Mouse (Mus musculus) adrenal gland, postnatal 25 days (tissue): ENCODE results near the gene Oxsr1. TPM values are rescaled to one million over a fixed set of nuclear protein-coding genes. Genes with fewer than 3 reads are reported as not detected.
A peak's percentile ranks its signal among the peaks of the same experiment; 100 is the strongest.
"Not testable (repeated sequence)": the region's sequence is repeated elsewhere in the genome, so short reads cannot be mapped to it uniquely, and the experiment has no call there.

ENCODE experiments used
- DNase-seq: peaks from one replicate; pipeline ENCODE4 v3.0.0; 2021; ENCODE audit warnings: mixed read lengths
- total RNA-seq: library from RNA; stranded (reverse); gene quantifications from 2 replicates; pipeline ENCODE4 v1.2.3, GENCODE M21; 2021

Oxsr1 gene
- total RNA-seq, 1 experiment from 2014 or later, result 37.5 TPM

DNA sequence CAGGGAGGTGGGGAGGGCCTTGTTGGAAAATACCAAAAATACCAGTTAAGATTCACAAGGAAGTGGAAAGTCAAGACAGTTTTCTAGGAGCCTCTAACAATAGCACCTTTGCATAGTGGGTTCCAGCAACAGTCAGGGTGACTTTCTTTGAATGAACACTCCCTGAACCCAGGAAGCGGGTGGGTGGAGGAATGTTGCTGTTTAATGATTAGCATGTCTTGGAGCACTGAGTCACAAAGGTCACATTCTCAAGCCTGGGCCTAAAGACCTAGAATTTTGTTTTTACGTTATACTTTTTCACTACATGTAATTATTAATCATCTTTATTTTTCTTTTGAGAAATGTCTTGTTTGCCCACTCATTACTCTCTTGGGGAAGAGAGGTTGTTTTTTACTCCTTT is 106.9 kb downstream of the Oxsr1 start:
- not testable (repeated sequence) for DNase-seq

DNA sequence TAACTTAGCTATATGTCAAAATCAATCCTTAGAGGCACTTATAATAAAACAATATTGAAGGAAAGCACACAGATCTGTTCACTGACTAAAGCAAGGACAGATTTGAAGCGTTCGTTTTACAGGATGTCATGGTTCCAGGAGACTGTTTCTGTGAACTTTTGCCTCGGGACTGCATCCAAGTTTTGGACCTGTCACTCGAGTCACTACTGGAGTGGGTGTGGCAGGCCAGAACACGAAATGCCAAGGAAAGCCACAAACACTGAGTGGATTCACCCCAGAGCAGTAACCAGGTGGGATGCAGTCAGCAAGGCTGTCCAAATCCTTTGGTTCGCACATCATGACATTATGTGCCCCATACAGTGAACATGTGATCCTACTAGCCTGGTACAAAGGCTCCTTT is 107.6 kb downstream of the Oxsr1 start:
- no peak for DNase-seq

DNA sequence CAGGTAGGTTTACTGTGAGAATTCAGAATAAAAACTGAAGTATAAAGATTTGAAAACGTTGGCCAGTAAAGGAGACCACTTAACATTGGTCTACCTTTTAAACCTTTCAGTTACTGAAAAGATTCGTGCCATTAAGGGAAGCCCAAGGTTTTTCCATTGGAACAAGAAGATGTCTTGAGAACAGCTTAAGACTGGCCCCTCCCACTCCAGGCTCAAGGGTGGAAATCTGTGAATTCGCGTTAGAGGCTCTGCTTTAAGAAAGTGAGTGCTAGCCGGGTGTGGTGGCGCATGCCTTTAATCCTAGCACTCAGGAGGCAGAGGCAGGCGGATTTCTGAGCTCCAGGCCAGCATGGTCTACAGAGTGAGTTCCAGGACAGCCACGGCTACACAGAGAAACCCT is 109.2 kb downstream of the Oxsr1 start:
- DNase-seq, result no peak

DNA sequence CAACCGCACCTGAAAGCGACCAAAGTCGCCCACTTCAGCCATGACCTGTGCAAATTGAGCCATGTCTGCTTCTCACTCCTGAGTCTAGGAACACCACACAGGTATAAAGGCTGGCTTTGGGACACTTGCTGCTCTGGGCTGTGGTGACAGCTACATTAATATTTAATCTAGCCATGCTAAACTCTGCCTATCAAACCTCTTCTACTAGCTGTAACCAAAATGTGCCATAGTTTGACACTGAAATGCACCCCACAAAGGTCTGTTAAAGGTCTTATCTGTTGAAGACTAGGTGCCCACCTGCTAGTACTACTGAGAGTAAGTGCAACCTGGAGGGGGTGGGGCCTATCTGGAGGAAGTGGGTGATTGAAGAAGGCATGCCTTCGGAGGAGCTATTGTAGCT is 113.2 kb downstream of the Oxsr1 start, which contains the start of gene Slc22a13:
Gene Slc22a13, minus strand, starts transcription at position 101 of the 400 bp plus-strand sequence.
- DNase-seq, result no peak

DNA sequence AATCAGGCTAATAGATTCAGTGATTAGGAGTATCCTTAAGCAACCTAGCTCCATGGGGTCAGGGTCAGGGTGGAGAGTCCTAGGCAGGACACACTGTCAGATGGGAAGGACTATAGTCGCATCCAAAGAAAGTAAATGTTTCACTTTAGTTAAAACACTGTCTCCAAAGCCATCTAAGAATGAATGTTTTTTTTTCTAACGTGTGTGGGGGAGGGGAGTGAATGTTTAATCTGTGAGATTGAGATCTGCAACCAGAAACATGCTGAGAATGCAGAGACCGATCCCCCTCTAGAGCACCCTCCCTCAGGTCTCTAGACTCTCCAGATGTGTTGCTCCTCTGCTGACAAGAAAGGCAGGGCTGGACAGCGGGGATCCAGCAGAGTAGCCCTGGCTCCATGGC is 115.1 kb downstream of the Oxsr1 start:
- no peak for DNase-seq

DNA sequence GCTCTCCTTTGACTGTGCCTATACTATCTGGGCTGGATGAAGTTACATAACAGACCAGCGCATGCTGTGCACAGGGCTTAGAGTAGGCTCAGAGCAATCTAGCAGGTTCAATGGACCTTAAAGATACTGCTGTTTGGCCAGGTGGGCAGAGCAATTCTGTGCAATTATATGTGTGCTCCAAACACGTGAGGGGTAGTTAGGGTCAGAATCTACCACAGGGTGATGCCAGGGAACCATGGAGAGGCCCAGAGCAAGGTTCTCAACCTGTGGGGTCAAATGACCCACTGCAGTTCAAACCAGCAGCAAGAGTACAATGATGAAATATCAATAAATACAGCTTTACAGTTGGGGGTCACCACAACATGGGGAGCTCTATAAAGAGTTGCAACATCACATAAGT is 115.6 kb downstream of the Oxsr1 start:
- no peak for DNase-seq

DNA sequence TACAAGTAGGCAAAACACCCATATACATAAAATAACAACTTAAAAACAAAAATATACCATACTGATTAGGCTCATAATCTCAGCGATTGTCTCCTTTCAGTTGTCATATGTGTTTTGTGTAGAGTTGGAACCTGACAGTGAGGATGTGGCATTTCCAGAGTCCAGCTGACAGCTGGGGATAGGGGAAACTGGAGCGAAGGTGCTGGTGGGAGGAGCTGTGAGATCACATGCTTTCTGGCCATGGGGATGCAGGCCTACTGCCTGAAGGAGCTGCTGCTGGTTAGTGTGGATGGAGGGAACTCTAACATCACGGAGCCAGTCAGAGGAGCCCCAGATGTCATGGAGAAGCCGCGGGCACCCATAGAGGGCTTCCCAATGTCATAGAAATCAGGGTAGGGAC is 116.5 kb downstream of the Oxsr1 start:
- no peak for DNase-seq

DNA sequence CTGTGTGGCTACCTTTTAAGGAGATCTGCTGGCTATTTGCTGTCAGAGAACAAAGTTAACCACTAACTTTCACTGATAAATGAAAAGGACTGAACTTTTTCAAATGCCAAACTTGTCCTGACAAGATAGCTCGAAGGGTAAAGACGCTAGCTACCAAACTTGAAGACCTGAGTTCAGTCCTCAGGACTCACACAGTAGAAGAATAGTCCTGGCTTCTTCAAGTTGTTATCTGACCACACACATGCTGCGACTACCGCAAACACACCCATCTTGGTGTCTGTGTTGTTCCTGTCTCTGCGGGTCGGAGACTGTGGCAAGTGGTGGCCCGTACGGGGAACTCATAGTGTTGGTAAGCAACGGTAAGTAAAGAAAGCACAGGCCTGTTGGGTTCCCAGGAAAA is 118.6 kb downstream of the Oxsr1 start:
- no peak for DNase-seq

DNA sequence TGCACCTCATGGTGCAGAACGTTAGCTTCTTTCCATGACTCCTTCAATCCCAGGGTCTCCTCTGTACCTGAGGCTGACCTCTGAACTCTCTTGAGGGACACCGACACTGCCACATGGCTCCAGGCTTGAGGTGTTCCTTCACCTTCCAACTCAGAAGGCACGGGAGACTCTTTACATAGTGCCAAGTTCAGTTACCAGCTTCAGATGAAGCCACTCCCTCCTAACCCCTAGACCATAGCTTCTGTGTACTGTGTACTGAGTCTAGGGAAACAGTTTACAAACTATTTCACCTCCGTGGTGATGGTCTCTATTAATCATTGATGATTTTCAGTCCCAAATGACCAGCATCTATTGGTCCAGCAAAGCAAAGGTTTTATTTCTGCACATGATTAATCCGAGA is 120.6 kb downstream of the Oxsr1 start:
- no peak for DNase-seq

DNA sequence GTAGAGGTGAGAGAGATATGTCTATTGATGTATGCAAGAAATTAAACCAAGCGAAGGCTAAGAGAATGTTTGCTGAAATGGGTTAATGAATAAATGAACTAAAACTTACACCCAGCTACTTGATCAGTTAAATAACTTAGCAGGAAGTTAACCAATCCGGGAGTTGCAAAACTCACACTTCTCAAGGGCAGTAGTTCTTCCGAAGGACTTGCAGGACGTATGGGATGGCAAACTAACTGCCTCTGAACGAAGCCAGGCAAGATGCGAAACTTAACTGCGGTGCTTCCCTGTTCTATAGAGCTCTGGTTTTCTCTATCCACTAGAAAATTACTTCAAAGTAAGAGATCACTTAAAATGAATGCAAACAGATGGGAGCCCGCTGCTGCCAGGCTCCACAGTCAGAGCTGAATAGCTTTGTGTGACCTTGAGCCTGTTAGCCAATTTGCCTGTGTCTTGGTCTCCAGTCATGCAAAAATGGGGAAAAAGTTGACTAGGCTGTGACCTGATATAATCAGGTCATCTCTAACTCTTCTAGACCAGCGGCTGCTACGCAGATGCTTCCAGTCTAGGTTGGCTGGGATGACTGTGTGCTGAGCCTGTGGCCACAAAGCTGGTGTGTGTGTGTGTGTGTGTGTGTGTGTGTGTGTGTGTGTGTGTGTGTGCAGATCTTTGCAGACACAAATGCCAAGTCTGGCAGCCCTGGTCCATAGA is 122.9 kb downstream of the Oxsr1 start:
- no peak for DNase-seq

DNA sequence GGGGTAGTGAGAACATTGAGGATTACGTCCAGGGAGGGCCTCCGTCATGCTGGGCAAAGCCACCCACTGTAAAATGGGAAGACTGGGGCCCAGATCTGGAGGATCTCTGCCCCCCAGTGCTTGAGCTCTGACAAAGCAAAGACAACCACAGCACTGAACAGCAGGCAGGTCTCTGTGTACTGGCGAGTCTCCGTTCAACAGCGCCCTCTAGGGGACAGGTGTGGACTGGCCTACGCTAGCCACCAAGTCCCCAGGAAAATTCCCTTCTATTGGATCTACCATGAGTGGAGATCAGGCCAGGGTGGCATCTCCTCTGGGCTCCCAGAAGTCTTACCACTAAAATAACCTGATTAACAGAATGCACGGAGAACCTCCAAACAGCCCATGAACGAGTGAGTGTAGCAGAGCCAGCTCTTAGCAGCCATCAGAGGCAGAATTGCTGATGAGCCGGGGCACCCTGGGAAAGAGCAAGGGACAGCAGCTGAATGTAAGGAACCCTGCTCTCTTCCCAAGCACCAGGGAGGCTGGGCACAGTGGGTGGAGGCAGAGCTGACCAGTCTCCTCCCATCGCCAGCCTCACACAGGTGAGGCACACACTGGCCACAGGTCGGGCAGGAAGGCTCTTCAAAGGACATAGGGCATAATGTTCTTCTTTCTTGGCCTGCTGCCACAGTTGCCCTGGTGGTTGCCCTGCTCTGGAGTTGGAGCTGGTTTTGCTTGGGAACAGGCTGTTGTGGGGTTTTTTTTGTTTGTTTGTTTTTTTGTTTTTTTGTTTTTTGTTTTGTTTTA is 129.8 kb downstream of the Oxsr1 start:
- peak; percentile 35 for DNase-seq

Other genes with a start within 250 kb of the Oxsr1 start
- 6.9 and 11.1 TPM in 2 replicates for gene Plcd1, start 228.9 kb downstream of the Oxsr1 start, total RNA-seq
- gene Dlec1, start 219.9 kb downstream of the Oxsr1 start, total RNA-seq, result 1.1 and 3.0 TPM in 2 replicates
- gene Acaa1b, start 165.3 kb downstream of the Oxsr1 start, total RNA-seq, result 10.8 and 12.1 TPM in 2 replicates
- not detected in 2 replicates for gene Gm47289, start 163.3 kb downstream of the Oxsr1 start, total RNA-seq
- not detected in 2 replicates for gene Slc22a13, start 113.3 kb downstream of the Oxsr1 start, total RNA-seq
- gene Acaa1a, start 17.2 kb upstream of the Oxsr1 start, total RNA-seq, result 99.0 and 138 TPM in 2 replicates
- gene Myd88, start 19.0 kb upstream of the Oxsr1 start, total RNA-seq, result 23.7 and 32.1 TPM in 2 replicates
- 1.3 and 2.6 TPM in 2 replicates for gene Xylb, start 35.0 kb upstream of the Oxsr1 start, total RNA-seq
- gene Slc22a14, start 43.1 kb upstream of the Oxsr1 start, total RNA-seq, result not detected in 2 replicates
- 10.2 and 10.5 TPM in 2 replicates for gene Acvr2b, start 79.7 kb upstream of the Oxsr1 start, total RNA-seq
- 4.6 and 5.1 TPM in 2 replicates for gene Exog, start 122.5 kb upstream of the Oxsr1 start, total RNA-seq